Mouse (Mus musculus): ENCODE measurements around the gene Raf1. TPM values are rescaled to one million over a fixed set of nuclear protein-coding genes. Genes with fewer than 3 reads are reported as not detected.

The Raf1 gene
- polyA plus RNA-seq, 1 experiment from 2014 or later, result 101 TPM

DNA sequence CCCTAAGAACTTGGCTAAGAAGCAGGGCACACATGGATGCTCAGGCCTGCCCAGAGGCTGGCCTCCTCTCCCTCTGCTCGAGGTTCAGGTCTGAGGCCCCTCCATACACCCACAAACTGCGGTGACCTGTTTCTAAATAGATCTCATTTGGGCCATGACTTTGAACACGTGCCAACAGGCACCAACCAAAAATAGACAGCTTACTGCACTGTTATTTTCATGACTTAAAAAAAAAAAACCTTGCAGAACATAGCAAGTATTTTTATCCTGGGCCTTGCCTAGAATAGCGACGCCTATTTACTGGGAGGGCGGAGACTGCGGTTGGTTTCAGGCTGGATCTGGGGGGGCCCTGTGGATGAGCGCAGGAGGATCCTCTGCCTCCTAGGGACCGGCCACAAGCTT is 18.0 kb upstream of the Raf1 start:
- H3K27ac ChIP-seq, result peak overlapping the region; percentile 89
- 35% methylated on average over 9 of the region's 9 CpGs for WGBS

DNA sequence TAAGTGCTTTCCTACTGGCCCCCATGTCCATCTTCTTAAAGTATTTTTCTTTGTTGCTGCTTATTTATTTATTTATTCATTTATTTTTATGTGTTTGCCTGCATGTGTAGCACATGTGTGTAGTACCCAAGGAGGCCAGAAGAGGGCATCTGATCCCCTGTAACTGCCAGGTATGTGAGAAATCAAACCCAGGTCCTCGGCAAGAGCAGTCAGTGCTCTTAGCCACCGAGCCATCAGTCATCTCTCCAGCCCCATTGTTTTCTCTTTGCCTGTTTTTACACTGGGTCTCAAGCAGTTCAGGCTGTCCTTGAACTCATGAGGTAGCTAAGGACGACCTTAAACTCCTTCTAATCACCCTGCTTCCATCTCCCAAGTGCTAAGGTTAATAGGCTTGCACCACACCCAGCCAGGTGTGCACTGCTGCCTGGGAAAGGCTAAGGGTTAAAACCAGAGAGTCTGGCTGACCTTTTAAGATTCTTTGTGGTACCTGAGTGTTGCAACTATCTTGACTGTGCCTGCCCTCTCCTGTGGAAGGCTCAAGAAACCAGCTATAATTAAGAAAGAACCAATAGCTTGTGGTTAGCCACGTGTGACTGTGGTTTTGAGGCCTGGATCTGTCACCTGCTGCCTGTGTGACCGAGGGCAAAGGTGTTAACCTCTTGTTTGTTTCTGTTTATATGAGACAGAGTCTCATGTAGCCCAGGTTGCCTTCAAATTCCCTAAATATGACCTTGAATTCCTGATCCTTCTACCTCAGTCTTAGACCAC is 16.7 kb upstream of the Raf1 start:
- no peak overlapping the region for H3K27ac ChIP-seq
- no peak for DNase-seq (ENCODE audit: low spot score)

More for the DNA sequence above, 18.0 kb upstream of the Raf1 start:
- no peaks in the 10 kb centered on the region for H3K36me3 ChIP-seq
- H3K27me3 ChIP-seq (ENCODE audit: insufficient read depth, poor library complexity, severe bottlenecking), result no peaks in the 10 kb centered on the region
- DNase-seq (ENCODE audit: low spot score), result no peak
- H3K4me3 ChIP-seq, result peak overlapping the region; percentile 9; the same call in 1 of the 2 replicates
- peaks cover 31% of the 10 kb centered on the region for H3K4me1 ChIP-seq
- H3K9me3 ChIP-seq, result no peaks in the 10 kb centered on the region

DNA sequence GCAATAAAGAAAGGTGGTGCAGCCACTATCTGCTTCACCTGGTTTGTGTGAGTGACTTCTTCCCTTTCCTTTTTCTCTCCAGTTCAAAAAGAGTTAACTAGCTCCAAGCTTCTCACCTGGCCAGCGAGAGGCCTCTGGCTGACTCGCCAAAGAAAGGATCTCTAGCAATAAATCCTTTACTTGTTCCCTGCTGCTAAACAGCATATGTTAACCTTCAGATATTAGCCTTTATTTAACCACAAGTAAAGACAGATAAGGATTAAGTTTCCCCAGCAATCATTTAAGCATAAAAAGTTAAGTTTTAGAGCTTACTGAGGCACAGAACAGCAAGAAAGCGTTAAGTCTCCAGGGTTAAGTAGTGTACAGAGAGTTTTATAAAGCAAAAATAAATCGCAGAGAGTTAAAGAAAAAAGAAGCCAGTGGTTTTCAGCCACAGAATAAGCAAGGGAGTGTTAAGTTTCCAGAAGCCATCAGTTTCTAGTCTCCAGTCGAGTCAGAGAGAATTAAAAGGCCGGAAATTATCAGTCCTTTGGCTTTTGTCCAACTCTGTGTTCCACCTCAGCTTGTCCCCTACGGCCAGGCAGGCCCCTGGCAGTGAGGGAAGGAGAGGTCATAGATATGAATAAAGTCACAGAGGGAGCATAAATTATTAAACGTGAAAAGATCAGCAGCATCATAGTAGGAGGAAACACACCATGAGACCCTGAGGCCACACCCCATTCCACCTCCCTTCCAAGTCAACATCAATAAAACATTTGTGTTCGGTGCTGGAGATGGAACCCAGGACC is 15.9 kb upstream of the Raf1 start:
- Histone ChIP-seq H3K36me3 (no peaks in the 10 kb centered on the region), H3K27me3 (ENCODE audit: insufficient read depth, poor library complexity, severe bottlenecking) (no peaks in the 10 kb centered on the region), H3K9me3 (no peaks in the 10 kb centered on the region), H3K27ac (no peak overlapping the region), H3K4me3 (no peak overlapping the region), H3K4me1 (peaks cover 22% of the 10 kb centered on the region)
- no peak for DNase-seq (ENCODE audit: low spot score)
- 59% methylated on average over 9 of the region's 9 CpGs for WGBS

More for the DNA sequence above, 16.7 kb upstream of the Raf1 start:
- H3K4me1 ChIP-seq, result peaks cover 30% of the 10 kb centered on the region
- no peaks in the 10 kb centered on the region for H3K9me3 ChIP-seq
- H3K27me3 ChIP-seq (ENCODE audit: insufficient read depth, poor library complexity, severe bottlenecking), result no peaks in the 10 kb centered on the region
- 70% methylated on average over 5 of the region's 5 CpGs for WGBS
- no peaks in the 10 kb centered on the region for H3K36me3 ChIP-seq
- H3K4me3 ChIP-seq, result no peak overlapping the region

DNA sequence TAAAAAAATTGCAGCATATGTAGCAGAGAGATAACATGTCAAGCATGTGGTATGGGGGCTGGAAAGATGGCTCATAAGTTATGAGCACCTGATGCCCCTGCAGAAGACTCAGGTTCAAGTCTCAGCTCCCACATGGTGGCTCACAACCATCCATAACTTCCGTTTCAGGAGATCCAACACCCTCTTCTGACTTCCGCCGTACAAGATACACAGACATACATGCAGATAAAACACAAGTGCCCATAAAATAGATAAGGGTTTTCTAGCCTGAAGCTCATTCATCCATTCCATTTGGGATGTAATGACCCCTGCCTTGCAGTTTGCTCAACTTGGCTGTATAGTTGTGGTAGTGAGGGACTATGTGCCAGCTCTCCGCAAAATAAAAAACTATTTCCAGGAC is 13.7 kb upstream of the Raf1 start:
- Histone ChIP-seq H3K27ac (no peak overlapping the region), H3K27me3 (ENCODE audit: insufficient read depth, poor library complexity, severe bottlenecking) (no peaks in the 10 kb centered on the region), H3K9me3 (no peaks in the 10 kb centered on the region), H3K4me3 (no peak overlapping the region), H3K36me3 (no peaks in the 10 kb centered on the region), H3K4me1 (peaks cover 11% of the 10 kb centered on the region)
- DNase-seq (ENCODE audit: low spot score), result no peak
- WGBS, result 79% methylated on average over 4 of the region's 4 CpGs

DNA sequence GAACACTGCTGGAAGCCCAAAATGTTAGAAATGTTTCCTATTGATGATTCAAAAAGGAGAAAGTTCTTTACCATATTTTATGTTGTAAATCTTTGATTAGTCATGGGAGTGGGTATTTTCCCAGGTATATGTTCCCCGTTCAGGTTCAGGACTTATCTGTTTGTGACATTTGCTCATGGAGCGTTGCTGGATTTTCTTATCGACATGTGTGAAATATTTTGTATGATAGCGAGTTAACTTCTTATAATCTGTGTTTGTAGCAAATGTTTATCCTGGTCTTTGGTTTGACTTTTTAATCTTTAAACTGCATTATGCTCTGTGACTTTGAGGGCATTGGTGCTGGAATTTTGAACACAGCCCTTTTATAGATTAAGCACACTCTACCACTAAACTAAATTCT is 12.2 kb upstream of the Raf1 start:
- DNase-seq (ENCODE audit: low spot score), result no peak
- no peaks in the 10 kb centered on the region for H3K27me3 ChIP-seq (ENCODE audit: insufficient read depth, poor library complexity, severe bottlenecking)
- H3K4me3 ChIP-seq, result no peak overlapping the region
- H3K4me1 ChIP-seq, result no peaks in the 10 kb centered on the region
- WGBS, result 76% methylated on average over 4 of the region's 4 CpGs
- H3K27ac ChIP-seq, result no peak overlapping the region
- H3K9me3 ChIP-seq, result no peaks in the 10 kb centered on the region
- no peaks in the 10 kb centered on the region for H3K36me3 ChIP-seq

DNA sequence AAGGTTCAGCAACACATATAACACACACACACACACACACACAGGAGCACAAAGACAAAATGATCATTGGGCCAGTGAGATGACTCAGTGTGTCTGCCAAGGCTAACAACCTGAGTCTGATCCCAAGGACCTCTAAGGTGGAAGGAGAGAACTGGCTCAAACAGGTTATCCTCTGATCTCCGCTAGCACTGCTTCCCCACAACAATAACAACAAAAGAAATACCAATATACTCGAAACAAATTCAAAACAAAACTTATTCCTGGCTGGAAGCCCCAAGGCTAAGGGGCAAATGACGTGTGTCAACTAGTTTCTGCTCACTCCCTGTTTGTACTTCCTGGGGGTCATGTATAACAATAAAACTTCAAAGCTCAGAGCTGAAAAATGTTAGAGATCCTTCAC is 11.3 kb upstream of the Raf1 start:
- no peaks in the 10 kb centered on the region for H3K4me1 ChIP-seq
- H3K27ac ChIP-seq, result no peak overlapping the region
- DNase-seq (ENCODE audit: low spot score), result no peak
- H3K27me3 ChIP-seq (ENCODE audit: insufficient read depth, poor library complexity, severe bottlenecking), result no peaks in the 10 kb centered on the region
- H3K9me3 ChIP-seq, result no peaks in the 10 kb centered on the region
- no peaks in the 10 kb centered on the region for H3K36me3 ChIP-seq
- H3K4me3 ChIP-seq, result no peak overlapping the region
- 72% methylated on average over 3 of the region's 3 CpGs for WGBS

DNA sequence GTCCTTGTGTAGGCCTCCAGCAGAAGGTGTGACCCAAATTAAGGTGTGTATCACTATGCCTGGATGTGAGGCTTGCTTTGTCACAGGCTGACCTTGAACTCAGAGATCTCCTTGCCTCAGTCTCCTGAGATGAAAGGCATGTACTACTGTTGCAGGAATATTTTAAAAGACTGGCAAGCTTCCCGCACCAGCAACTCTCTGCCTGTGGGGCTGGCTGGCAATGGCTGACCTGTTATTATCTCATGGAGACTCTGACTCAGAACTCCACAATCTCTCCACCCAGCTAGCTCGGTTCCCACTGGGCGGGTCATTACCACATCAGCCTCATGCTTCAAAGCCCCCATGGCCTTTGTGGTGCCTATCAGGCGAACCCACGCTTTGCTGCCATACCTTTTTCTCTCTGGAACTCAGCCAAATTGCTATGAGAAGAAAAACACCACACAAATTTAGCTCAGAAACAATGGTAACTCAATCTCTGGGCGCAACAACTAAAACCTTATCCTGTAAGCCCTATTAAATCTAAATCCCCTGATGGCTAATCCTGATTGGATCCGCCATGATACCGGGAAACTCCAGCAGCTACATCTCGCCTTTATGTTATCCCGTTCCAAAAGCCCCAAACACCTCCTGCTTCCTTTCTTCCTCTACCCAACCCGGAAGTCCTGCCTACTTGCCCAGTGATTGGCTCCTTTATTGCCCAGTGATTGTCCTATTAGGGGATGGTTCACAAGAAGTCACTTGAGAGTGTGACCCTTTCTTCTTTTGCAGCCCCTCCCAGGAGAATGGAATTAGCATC is 8.6 kb upstream of the Raf1 start:
- WGBS, result 46% methylated on average over 11 of the region's 11 CpGs
- Histone ChIP-seq H3K27ac (no peak overlapping the region; the same call in 1 of the 2 replicates), H3K27me3 (ENCODE audit: insufficient read depth, poor library complexity, severe bottlenecking) (no peaks in the 10 kb centered on the region), H3K4me1 (no peaks in the 10 kb centered on the region), H3K9me3 (no peaks in the 10 kb centered on the region), H3K4me3 (no peak overlapping the region), H3K36me3 (no peaks in the 10 kb centered on the region)
- no peak for DNase-seq (ENCODE audit: low spot score)

DNA sequence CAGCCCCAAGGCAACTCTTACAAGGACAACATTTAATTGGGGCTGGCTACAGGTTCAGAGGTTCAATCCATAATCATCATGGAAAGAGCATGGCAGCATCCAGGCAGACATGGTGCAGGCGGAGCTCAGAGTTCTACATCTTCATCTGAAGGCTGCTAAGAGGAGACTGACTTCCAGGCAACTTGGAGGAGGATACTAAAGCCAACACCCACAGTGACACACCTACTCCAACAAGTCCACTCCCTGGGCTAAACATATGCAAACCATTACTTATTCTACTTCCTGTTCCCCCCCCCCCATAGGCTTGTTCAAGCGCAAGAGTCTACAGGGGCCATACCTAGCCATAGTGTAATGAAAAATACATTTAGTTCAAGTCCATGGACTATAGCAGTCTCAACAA is 7.8 kb upstream of the Raf1 start:
- WGBS, result 87% methylated on average over 2 of the region's 2 CpGs
- H3K4me1 ChIP-seq, result no peaks in the 10 kb centered on the region
- no peaks in the 10 kb centered on the region for H3K36me3 ChIP-seq
- H3K27me3 ChIP-seq (ENCODE audit: insufficient read depth, poor library complexity, severe bottlenecking), result no peaks in the 10 kb centered on the region
- H3K27ac ChIP-seq, result no peak overlapping the region
- no peaks in the 10 kb centered on the region for H3K9me3 ChIP-seq
- H3K4me3 ChIP-seq, result no peak overlapping the region
- no peak for DNase-seq (ENCODE audit: low spot score)

DNA sequence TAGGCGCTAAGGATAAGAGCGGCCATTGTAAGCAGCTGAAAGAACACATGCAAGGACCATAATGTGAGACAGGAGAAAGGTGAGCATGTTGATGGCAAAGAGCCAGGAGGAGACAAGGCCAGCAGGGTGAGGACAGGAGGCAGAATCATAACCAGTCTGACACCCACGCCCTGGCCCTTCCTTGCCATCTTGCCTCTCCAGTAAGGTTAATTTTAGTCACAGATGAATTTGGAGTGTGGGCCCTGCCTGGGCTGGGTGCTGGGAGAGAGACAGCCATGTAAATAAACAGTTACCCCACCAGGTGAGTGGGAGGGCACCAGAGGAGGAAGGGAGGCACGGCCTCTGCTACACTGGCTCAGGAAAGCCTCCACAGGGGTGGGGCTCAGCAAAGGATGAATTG is 4.6 kb upstream of the Raf1 start:
- H3K9me3 ChIP-seq, result no peaks in the 10 kb centered on the region
- no peak for DNase-seq (ENCODE audit: low spot score)
- H3K4me1 ChIP-seq, result peaks cover 3% of the 10 kb centered on the region; the same call in 1 of the 2 replicates
- 75% methylated on average over 4 of the region's 4 CpGs for WGBS
- no peak overlapping the region for H3K4me3 ChIP-seq
- no peaks in the 10 kb centered on the region for H3K27me3 ChIP-seq (ENCODE audit: insufficient read depth, poor library complexity, severe bottlenecking)
- H3K27ac ChIP-seq, result no peak overlapping the region
- no peaks in the 10 kb centered on the region for H3K36me3 ChIP-seq

DNA sequence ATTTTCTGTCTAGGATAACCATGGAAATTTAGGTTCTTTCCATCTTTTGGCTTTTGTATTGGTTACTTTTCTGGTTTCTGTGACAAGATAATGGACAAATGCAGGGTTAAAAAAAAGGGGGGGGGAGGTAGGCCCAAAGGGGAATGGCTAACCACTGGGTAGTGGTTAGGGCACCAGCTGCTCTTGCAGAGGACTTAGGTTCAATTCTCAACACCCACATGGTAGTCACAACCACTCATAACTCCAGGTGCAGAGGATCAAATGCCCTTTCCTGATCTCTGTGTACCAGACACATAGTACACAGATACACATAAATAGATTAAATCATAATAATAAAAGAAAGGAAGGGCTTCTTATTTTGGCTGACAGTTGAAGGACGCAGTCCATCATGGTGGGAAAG is 1.6 kb upstream of the Raf1 start:
- no peak for DNase-seq (ENCODE audit: low spot score)
- no peak overlapping the region for H3K4me3 ChIP-seq
- peaks cover 14% of the 10 kb centered on the region for H3K4me1 ChIP-seq
- no peaks in the 10 kb centered on the region for H3K9me3 ChIP-seq
- no peak overlapping the region for H3K27ac ChIP-seq
- H3K27me3 ChIP-seq (ENCODE audit: insufficient read depth, poor library complexity, severe bottlenecking), result no peaks in the 10 kb centered on the region
- 97% methylated on average over 1 of the region's 1 CpGs for WGBS
- no peaks in the 10 kb centered on the region for H3K36me3 ChIP-seq

DNA sequence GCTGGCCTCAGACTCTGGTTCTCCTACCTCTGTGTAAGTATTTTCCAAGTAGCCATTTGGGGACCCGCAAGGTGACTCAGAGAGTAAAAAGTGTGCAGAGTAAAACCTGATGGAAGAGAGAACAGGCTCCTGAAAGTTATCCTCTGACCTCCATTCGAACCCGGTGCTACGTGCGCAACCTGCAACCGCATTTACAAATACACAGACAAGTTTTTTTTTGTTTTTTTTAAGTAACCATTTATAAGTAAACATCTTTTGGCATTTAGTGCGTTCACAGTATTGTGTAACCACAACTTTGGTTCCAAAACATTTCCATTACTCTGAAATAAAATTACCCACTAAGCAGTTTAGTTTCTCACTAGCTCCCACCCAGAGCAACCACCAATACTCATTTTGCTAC is 1.0 kb upstream of the Raf1 start:
- no peaks in the 10 kb centered on the region for H3K27me3 ChIP-seq (ENCODE audit: insufficient read depth, poor library complexity, severe bottlenecking)
- WGBS, result 95% methylated on average over 7 of the region's 7 CpGs
- H3K36me3 ChIP-seq, result no peaks in the 10 kb centered on the region
- H3K4me3 ChIP-seq, result peak overlapping the region; percentile 96
- DNase-seq (ENCODE audit: low spot score), result no peak
- peaks cover 15% of the 10 kb centered on the region for H3K4me1 ChIP-seq
- H3K9me3 ChIP-seq, result no peaks in the 10 kb centered on the region
- H3K27ac ChIP-seq, result peak overlapping the region; percentile 100; the same call in 1 of the 2 replicates

DNA sequence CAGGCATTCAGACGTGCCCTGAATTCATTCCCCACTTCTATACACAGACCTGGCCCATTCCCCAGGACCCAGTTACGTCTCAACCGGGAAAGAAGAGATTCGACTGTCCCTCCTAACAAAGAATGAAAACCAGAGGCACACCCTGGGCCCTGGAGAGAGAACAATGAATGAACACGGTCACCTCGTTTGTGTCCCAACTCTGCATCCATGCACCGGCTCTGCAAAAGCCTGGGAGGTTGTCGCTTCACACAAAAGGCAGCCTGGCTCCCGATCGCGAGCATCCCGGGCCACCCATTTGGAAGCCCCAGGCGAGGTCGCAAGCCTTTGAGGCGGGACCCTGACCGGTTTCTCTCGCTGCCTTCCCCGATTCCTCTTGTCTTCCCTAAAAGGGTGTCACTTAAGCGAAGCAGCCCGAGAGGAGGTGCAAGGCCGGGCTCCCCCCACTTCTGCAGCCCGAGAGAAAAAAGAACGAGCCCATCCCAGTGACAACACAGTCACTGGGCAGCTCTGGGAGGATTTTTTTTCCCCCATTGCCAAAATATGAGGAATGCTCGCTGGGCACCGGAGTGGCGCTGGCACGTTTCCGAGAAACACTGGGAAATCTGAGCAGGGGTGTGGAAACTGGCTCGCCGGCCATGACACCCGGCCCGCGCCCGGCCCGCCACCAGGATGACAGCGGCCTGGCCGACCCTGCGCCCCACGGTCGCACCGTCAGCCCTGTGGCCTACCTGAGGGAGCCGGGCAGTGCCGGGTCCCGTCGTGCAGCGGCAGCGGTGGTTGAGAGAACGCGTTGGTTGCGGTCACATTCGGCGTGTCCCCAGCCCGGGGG is 713 bp downstream of the Raf1 start:
- H3K27me3 ChIP-seq (ENCODE audit: insufficient read depth, poor library complexity, severe bottlenecking), result no peaks in the 10 kb centered on the region
- 0 out of 2 replicates have a peak, but pooled peaks cover 4% of the 10 kb centered on the region for H3K36me3 ChIP-seq
- under 1% methylated on average over 53 of the region's 53 CpGs for WGBS
- H3K9me3 ChIP-seq, result no peaks in the 10 kb centered on the region
- peak; percentile 86 for DNase-seq (ENCODE audit: low spot score)
- H3K4me3 ChIP-seq, result peak overlapping the region; percentile 96
- peaks cover 22% of the 10 kb centered on the region for H3K4me1 ChIP-seq
- peak overlapping the region; percentile 100 for H3K27ac ChIP-seq

All from heart, embryonic 10.5 days (tissue).